Mouse (Mus musculus): ENCODE data around the gene Il17d.

- TF ChIP-seq EP300 (IDR thresholded peaks at IDR 0.05; ENCODE audit: low read depth) (no peak), CTCF (IDR thresholded peaks at IDR 0.05; ENCODE audit: low read depth) (no peak)
Observed at GRCm38 (mm10) chr14:57517001-57517400, 7.6 kb upstream of the Il17d start.

Measured in heart, postnatal 0 days (tissue).